Mouse (Mus musculus) common myeloid progenitor, adult 5-6 weeks (primary cell): ENCODE data around the gene Rbm6. TPM values are rescaled to one million over a fixed set of nuclear protein-coding genes. Genes with fewer than 3 reads are reported as not detected.

ENCODE experiments used
- total RNA-seq: library from RNA; stranded (forward); fragments of 200-1000, 187-1606 nt; gene quantifications from 2 replicates; pipeline ENCODE4 v1.2.3, GENCODE M21; 2017

The Rbm6 gene
- total RNA-seq, 1 experiment from 2014 or later = 180 TPM

Other genes with a start within 250 kb of the Rbm6 start
- gene Gnai2, start 237.9 kb downstream of the Rbm6 start, total RNA-seq = 319 and 345 TPM in 2 replicates
- gene Slc38a3, start 203.7 kb downstream of the Rbm6 start, total RNA-seq = not detected in 2 replicates
- gene Gnat1, start 193.5 kb downstream of the Rbm6 start, total RNA-seq = not detected in 2 replicates
- gene Sema3f, start 162.8 kb downstream of the Rbm6 start, total RNA-seq = 0.23 TPM in 1 of 2 replicates, not detected in the other
- gene Rbm5, start 102.2 kb downstream of the Rbm6 start, total RNA-seq = 188 and 222 TPM in 2 replicates
- 11.1 and 16.3 TPM in 2 replicates for gene Mon1a, start 14.9 kb upstream of the Rbm6 start, total RNA-seq
- gene Mst1r, start 33.6 kb upstream of the Rbm6 start, total RNA-seq = 0.41 TPM in 1 of 2 replicates, not detected in the other
- not detected in 2 replicates for gene Actl11, start 55.2 kb upstream of the Rbm6 start, total RNA-seq
- 0.32 TPM in 1 of 2 replicates, not detected in the other for gene Camkv, start 62.4 kb upstream of the Rbm6 start, total RNA-seq
- 12.8 and 23.2 TPM in 2 replicates for gene Traip, start 76.9 kb upstream of the Rbm6 start, total RNA-seq
- 42.5 and 52.7 TPM in 2 replicates for gene Uba7, start 102.3 kb upstream of the Rbm6 start, total RNA-seq
- not detected in 2 replicates for gene Gm20661, start 109.8 kb upstream of the Rbm6 start, total RNA-seq
- gene Inka1, start 112.6 kb upstream of the Rbm6 start, total RNA-seq = 38.5 and 45.8 TPM in 2 replicates
- gene Cdhr4, start 119.3 kb upstream of the Rbm6 start, total RNA-seq = 0.18 TPM in 1 of 2 replicates, not detected in the other
- not detected in 2 replicates for gene Gm20662, start 123.1 kb upstream of the Rbm6 start, total RNA-seq
- gene Ip6k1, start 129.3 kb upstream of the Rbm6 start, total RNA-seq = 29.5 and 169 TPM in 2 replicates
- gene Gmppb, start 176.0 kb upstream of the Rbm6 start, total RNA-seq = 10.7 and 13.0 TPM in 2 replicates
- 0.49 and 3.3 TPM in 2 replicates for gene Amigo3, start 179.9 kb upstream of the Rbm6 start, total RNA-seq
- gene Mst1, start 207.2 kb upstream of the Rbm6 start, total RNA-seq = not detected in 2 replicates
- 25.7 and 26.2 TPM in 2 replicates for gene Rnf123, start 210.1 kb upstream of the Rbm6 start, total RNA-seq
- gene Apeh, start 221.4 kb upstream of the Rbm6 start, total RNA-seq = 60.8 and 79.3 TPM in 2 replicates